Mouse (Mus musculus) gastrocnemius, postnatal 10 days (tissue): ENCODE data around the gene Trmt5. TPM values are rescaled to one million over a fixed set of nuclear protein-coding genes. Genes with fewer than 3 reads are reported as not detected.

Experiments
- DNase-seq: peaks from one replicate; pipeline ENCODE4 v3.0.0; 2021; ENCODE audit warnings: mixed read lengths
- total RNA-seq, 2 experiments: library from RNA; stranded (reverse); gene quantifications; 2 replicates each; pipeline ENCODE4 v1.2.3; 2021

Trmt5 gene
- total RNA-seq, 2 experiments from 2014 or later, result 6.8 to 11.7 TPM

GRCm38 (mm10) chr12:73269933-73270332 is 16.6 kb downstream of the Trmt5 start:
- DNase-seq, result no peak

- DNase-seq, result no peak
These were observed 17.0 kb downstream of the Trmt5 start for GRCm38 (mm10) chr12:73269531-73269930.

GRCm38 (mm10) chr12:73268497-73268896 is 18.0 kb downstream of the Trmt5 start:
- DNase-seq, result no peak

- DNase-seq, result no peak
These were observed 19.9 kb downstream of the Trmt5 start for GRCm38 (mm10) chr12:73266597-73266996.

GRCm38 (mm10) chr12:73265381-73265978 is 21.0 kb downstream of the Trmt5 start:
- no peak for DNase-seq

- DNase-seq, result no peak
These were observed 26.2 kb downstream of the Trmt5 start for GRCm38 (mm10) chr12:73260339-73260738.

- DNase-seq, result no peak
These were observed 27.2 kb downstream of the Trmt5 start for GRCm38 (mm10) chr12:73259269-73259668.

- no peak for DNase-seq
These were observed 31.5 kb downstream of the Trmt5 start for GRCm38 (mm10) chr12:73255006-73255405.

- DNase-seq, result no peak
These were observed 40.8 kb downstream of the Trmt5 start for GRCm38 (mm10) chr12:73245687-73246086.

GRCm38 (mm10) chr12:73241960-73242359 is 44.5 kb downstream of the Trmt5 start:
- DNase-seq, result peak; percentile 48

- no peak for DNase-seq
These were observed 53.9 kb downstream of the Trmt5 start for GRCm38 (mm10) chr12:73232586-73232985.

- no peak for DNase-seq
These were observed 55.0 kb downstream of the Trmt5 start for GRCm38 (mm10) chr12:73231552-73231951.

GRCm38 (mm10) chr12:73230196-73230595 is 56.3 kb downstream of the Trmt5 start:
- DNase-seq, result no peak

Other genes with a start within 250 kb of the Trmt5 start
- gene Six1, start 232.8 kb downstream of the Trmt5 start, total RNA-seq, result 10 to 100 TPM; 38.1 to 44.1 TPM
- 10 to 100 TPM in 1 of 2 experiments, 1 to 10 TPM in 1; 8.6 to 11.3 TPM for gene Six4, start 173.3 kb downstream of the Trmt5 start, total RNA-seq
- gene Mnat1, start 163.0 kb downstream of the Trmt5 start, total RNA-seq, result 10 to 100 TPM; 24.0 to 29.2 TPM
- 1 to 10 TPM; 5.7 to 9.9 TPM for gene Slc38a6, start 69 bp upstream of the Trmt5 start, total RNA-seq